Mouse (Mus musculus): Measurements from ENCODE around the gene Rnf215. TPM values are rescaled to one million over a fixed set of nuclear protein-coding genes. Genes with fewer than 3 reads are reported as not detected.

Rnf215 gene
- polyA plus RNA-seq, 1 experiment from 2014 or later = 19.6 TPM

DNA sequence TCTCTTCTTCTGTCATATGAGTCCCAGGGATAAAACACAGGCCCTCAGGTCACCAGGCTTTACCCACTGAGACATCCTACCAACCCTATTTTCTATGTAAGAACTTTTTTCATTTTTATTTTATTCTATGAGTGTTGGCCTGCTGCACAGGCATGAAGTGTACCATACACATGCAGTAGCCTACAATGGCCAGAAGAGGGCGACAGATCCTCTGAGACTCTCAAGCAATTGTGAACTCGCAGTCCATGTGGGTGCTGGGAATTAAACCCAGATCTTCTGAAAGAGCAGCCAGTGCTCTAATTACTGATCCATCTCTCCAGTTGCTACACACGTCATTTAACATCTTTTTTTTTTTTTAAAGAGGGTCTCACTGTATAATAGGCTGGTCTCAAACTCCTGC lies 1.6 kb upstream of the Rnf215 start:
- WGBS = 60% methylated on average over 3 of the region's 3 CpGs
- no peak overlapping the region for H3K4me2 ChIP-seq (replicated peaks; ENCODE audit: low read depth)
- H3K4me3 ChIP-seq (ENCODE audit: low read depth, low read length) = no peak overlapping the region
- no peaks in the 10 kb centered on the region for H3K27me3 ChIP-seq (ENCODE audit: control insufficient read depth, insufficient read depth, low read length)
- H3K9ac ChIP-seq (ENCODE audit: low read length) = no peak overlapping the region
- H3K9me3 ChIP-seq (ENCODE audit: control insufficient read depth, low read length) = 0 out of 2 replicates have a peak, but pooled peaks cover 3% of the 10 kb centered on the region
- no peak overlapping the region for H3K27ac ChIP-seq (replicated peaks)
- peak; percentile 72 for TF ChIP-seq CTCF (IDR thresholded peaks at IDR 0.05; ENCODE audit: low read depth)
- TF ChIP-seq EP300 (optimal IDR thresholded peaks at IDR 0.05) = no peak
- no peaks in the 10 kb centered on the region; the same call in 1 of the 2 replicates for H3K4me1 ChIP-seq (replicated peaks; ENCODE audit: control insufficient read depth, insufficient read depth)
- H3K36me3 ChIP-seq (ENCODE audit: control insufficient read depth, insufficient read depth, low read length) = peaks cover 1% of the 10 kb centered on the region; the same call in 1 of the 2 replicates
- ATAC-seq (ENCODE audit: low FRiP score, low TSS enrichment) (no peak), DNase-seq (ENCODE audit: low spot score) (no peak)

DNA sequence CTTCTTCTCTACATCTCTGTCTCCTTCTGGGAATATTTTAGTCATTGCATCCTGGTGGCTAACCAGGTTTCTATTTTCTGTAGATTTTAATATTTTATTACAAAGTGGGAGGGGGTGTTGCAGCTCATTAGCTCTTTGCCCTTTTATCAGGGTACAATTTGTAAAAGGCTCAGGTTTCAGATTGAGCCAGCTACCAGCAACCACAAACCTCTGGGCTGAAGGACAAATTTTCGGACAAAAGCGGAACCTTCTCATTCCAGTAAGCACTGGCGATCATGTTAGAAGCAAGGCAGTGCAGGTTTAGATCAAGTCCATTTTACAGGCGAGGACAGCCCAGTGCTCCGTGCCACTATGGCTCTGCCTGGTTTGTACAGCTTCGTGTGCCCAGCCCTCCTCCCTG lies 602 bp upstream of the Rnf215 start:
- Histone ChIP-seq H3K9ac (ENCODE audit: low read length) (no peak overlapping the region), H3K4me2 (replicated peaks; ENCODE audit: low read depth) (no peak overlapping the region), H3K4me1 (replicated peaks; ENCODE audit: control insufficient read depth, insufficient read depth) (no peaks in the 10 kb centered on the region; the same call in 1 of the 2 replicates), H3K27ac (replicated peaks) (no peak overlapping the region), H3K36me3 (ENCODE audit: control insufficient read depth, insufficient read depth, low read length) (peaks cover 2% of the 10 kb centered on the region; the same call in 1 of the 2 replicates), H3K27me3 (ENCODE audit: control insufficient read depth, insufficient read depth, low read length) (no peaks in the 10 kb centered on the region), H3K4me3 (ENCODE audit: low read depth, low read length) (no peak overlapping the region), H3K9me3 (ENCODE audit: control insufficient read depth, low read length) (0 out of 2 replicates have a peak, but pooled peaks cover 3% of the 10 kb centered on the region)
- TF ChIP-seq EP300 (optimal IDR thresholded peaks at IDR 0.05) (no peak), CTCF (IDR thresholded peaks at IDR 0.05; ENCODE audit: low read depth) (no peak)
- ATAC-seq (ENCODE audit: low FRiP score, low TSS enrichment) (0 out of 2 replicates have a peak, but pooled peaks have one; percentile 5), DNase-seq (ENCODE audit: low spot score) (no peak)
- WGBS = 63% methylated on average over 6 of the region's 6 CpGs

GRCm38 (mm10) chr11:4138964-4139363 lies 4.0 kb downstream of the Rnf215 start:
- WGBS = 71% methylated on average over 2 of the region's 2 CpGs
- TF ChIP-seq CTCF (IDR thresholded peaks at IDR 0.05; ENCODE audit: low read depth) = no peak
- no peak for TF ChIP-seq EP300 (optimal IDR thresholded peaks at IDR 0.05)

GRCm38 (mm10) chr11:4141505-4141904 lies 6.5 kb downstream of the Rnf215 start:
- DNase-seq (ENCODE audit: low spot score) (no peak), ATAC-seq (ENCODE audit: low FRiP score, low TSS enrichment) (no peak)
- no peak overlapping the region for H3K9ac ChIP-seq (ENCODE audit: low read length)
- H3K27me3 ChIP-seq (ENCODE audit: control insufficient read depth, insufficient read depth, low read length) = no peaks in the 10 kb centered on the region
- no peaks in the 10 kb centered on the region for H3K4me1 ChIP-seq (replicated peaks; ENCODE audit: control insufficient read depth, insufficient read depth)
- no peak overlapping the region for H3K4me2 ChIP-seq (replicated peaks; ENCODE audit: low read depth)
- no peak for TF ChIP-seq CTCF (IDR thresholded peaks at IDR 0.05; ENCODE audit: low read depth)
- no peak for TF ChIP-seq EP300 (optimal IDR thresholded peaks at IDR 0.05)
- peaks cover 23% of the 10 kb centered on the region for H3K36me3 ChIP-seq (ENCODE audit: control insufficient read depth, insufficient read depth, low read length)
- no peak overlapping the region for H3K27ac ChIP-seq (replicated peaks)
- H3K4me3 ChIP-seq (ENCODE audit: low read depth, low read length) = no peak overlapping the region
- no peaks in the 10 kb centered on the region for H3K9me3 ChIP-seq (ENCODE audit: control insufficient read depth, low read length)

More at GRCm38 (mm10) chr11:4138964-4139363, 4.0 kb downstream of the Rnf215 start:
- Histone ChIP-seq H3K9me3 (ENCODE audit: control insufficient read depth, low read length) (no peaks in the 10 kb centered on the region), H3K36me3 (ENCODE audit: control insufficient read depth, insufficient read depth, low read length) (peaks cover 23% of the 10 kb centered on the region), H3K4me1 (replicated peaks; ENCODE audit: control insufficient read depth, insufficient read depth) (no peaks in the 10 kb centered on the region; the same call in 1 of the 2 replicates), H3K9ac (ENCODE audit: low read length) (no peak overlapping the region), H3K27ac (replicated peaks) (no peak overlapping the region), H3K27me3 (ENCODE audit: control insufficient read depth, insufficient read depth, low read length) (no peaks in the 10 kb centered on the region), H3K4me3 (ENCODE audit: low read depth, low read length) (no peak overlapping the region), H3K4me2 (replicated peaks; ENCODE audit: low read depth) (no peak overlapping the region)
- no peak for DNase-seq (ENCODE audit: low spot score)
- ATAC-seq (ENCODE audit: low FRiP score, low TSS enrichment) = no peak

DNA sequence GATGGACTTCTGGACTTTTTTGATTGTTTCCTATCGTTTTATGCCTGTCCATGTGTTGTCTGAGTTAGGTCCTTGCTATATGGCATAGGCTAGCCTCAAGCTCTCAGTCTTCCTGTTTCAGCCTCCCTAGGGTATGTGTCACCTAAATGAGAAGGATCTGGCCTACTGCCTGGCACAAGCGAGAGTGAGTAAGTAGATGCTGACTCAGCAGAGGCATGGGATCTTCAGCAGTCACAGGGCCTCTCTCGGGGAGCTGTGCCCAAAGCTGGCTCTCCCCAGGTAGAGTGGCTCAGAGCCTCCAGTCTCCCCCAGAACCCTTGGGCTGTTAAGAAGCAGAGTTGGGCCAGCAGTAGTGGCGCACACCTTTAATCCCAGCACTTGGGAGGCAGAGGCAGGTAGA lies 7.3 kb downstream of the Rnf215 start:
- WGBS = 79% methylated on average over 4 of the region's 4 CpGs
- Histone ChIP-seq H3K4me3 (ENCODE audit: low read depth, low read length) (no peak overlapping the region), H3K4me1 (replicated peaks; ENCODE audit: control insufficient read depth, insufficient read depth) (no peaks in the 10 kb centered on the region), H3K9ac (ENCODE audit: low read length) (no peak overlapping the region), H3K27me3 (ENCODE audit: control insufficient read depth, insufficient read depth, low read length) (no peaks in the 10 kb centered on the region), H3K27ac (replicated peaks) (no peak overlapping the region), H3K9me3 (ENCODE audit: control insufficient read depth, low read length) (no peaks in the 10 kb centered on the region), H3K4me2 (replicated peaks; ENCODE audit: low read depth) (no peak overlapping the region), H3K36me3 (ENCODE audit: control insufficient read depth, insufficient read depth, low read length) (peaks cover 23% of the 10 kb centered on the region)
- TF ChIP-seq EP300 (optimal IDR thresholded peaks at IDR 0.05) (no peak), CTCF (IDR thresholded peaks at IDR 0.05; ENCODE audit: low read depth) (no peak)
- no peak for DNase-seq (ENCODE audit: low spot score)
- no peak for ATAC-seq (ENCODE audit: low FRiP score, low TSS enrichment)

DNA sequence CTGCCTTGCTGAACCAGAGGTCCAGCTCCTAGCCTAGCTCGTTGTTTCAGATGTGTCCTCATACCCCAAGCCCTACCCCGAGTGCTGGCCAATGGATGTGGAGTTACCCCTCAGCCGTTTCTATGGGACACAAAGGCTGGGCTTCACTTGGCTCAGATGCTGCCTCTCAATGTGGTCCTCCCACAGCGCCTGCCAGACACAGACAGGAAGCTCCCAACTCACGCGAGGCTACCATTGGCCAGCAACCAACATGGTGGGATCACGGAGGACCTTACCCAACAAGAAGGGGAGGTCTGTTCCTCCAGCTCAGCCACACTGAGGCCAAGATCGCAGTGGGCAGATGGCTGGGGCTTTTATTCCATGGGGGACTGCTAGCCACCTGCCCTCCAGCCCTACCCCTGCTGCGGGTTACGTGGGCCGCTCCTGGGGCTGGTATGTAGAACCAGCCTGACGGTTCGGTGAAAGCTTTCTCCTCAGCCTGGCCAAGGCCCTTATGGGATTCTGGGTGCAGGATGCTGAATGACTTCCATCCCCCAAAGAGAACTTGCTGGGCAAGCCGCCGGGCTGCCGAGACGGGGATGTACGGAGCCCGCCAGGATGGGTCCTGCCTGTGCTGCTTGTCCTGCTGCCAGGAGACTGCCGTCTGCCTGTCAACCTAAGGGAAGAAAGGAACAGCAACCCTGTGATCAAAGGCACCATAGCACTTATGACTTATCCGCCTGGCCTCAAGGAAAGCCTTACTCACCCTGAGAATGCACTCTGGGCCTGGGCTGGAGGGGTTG lies 8.5 kb downstream of the Rnf215 start:
- H3K27ac ChIP-seq (replicated peaks) = no peak overlapping the region
- no peak overlapping the region for H3K4me3 ChIP-seq (ENCODE audit: low read depth, low read length)
- H3K4me1 ChIP-seq (replicated peaks; ENCODE audit: control insufficient read depth, insufficient read depth) = no peaks in the 10 kb centered on the region
- DNase-seq (ENCODE audit: low spot score) (no peak), ATAC-seq (ENCODE audit: low FRiP score, low TSS enrichment) (no peak)
- no peak overlapping the region for H3K4me2 ChIP-seq (replicated peaks; ENCODE audit: low read depth)
- peaks cover 21% of the 10 kb centered on the region for H3K36me3 ChIP-seq (ENCODE audit: control insufficient read depth, insufficient read depth, low read length)
- H3K9ac ChIP-seq (ENCODE audit: low read length) = no peak overlapping the region
- TF ChIP-seq EP300 (optimal IDR thresholded peaks at IDR 0.05) = no peak
- H3K9me3 ChIP-seq (ENCODE audit: control insufficient read depth, low read length) = no peaks in the 10 kb centered on the region
- 90% methylated on average over 21 of the region's 21 CpGs for WGBS
- H3K27me3 ChIP-seq (ENCODE audit: control insufficient read depth, insufficient read depth, low read length) = no peaks in the 10 kb centered on the region

All from stomach, postnatal 0 days (tissue).